Mouse (Mus musculus): Measurements from ENCODE around the gene Btnl9.
"Not testable (repeated sequence)": the region's sequence is repeated elsewhere in the genome, so short reads cannot be mapped to it uniquely, and the experiment has no call there.

Btnl9 gene

DNA sequence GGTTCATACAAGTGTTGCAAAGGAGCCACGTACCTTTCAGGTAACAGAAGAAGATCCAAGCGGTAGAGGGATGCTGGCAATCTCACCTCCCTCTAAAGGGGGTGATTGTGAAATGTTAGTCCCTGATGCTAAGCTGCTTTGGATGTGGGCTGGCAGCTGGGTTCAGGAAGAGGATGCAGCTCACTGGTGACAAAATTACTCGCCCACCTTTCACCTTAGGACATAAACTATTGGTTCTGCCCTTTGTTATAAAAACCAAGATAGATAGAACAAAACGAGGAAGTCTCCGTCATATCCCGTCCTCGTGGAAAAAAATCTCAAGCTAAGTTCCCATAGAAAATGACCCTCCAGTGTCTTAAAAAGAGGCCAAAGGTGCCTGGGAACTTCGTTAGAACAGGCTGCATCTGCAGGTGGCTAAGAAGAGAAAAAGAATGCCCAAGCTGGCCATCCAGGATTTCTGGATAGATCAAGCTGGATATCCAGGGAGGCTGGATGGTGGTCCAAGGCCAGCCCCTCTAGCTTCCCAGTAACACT, at the start of gene Btnl9:
TSS of gene Btnl9 (minus strand) at position 205 of the 534 bp plus-strand sequence.
- DNase-seq (ENCODE audit: low read depth, low spot score): no peak

DNA sequence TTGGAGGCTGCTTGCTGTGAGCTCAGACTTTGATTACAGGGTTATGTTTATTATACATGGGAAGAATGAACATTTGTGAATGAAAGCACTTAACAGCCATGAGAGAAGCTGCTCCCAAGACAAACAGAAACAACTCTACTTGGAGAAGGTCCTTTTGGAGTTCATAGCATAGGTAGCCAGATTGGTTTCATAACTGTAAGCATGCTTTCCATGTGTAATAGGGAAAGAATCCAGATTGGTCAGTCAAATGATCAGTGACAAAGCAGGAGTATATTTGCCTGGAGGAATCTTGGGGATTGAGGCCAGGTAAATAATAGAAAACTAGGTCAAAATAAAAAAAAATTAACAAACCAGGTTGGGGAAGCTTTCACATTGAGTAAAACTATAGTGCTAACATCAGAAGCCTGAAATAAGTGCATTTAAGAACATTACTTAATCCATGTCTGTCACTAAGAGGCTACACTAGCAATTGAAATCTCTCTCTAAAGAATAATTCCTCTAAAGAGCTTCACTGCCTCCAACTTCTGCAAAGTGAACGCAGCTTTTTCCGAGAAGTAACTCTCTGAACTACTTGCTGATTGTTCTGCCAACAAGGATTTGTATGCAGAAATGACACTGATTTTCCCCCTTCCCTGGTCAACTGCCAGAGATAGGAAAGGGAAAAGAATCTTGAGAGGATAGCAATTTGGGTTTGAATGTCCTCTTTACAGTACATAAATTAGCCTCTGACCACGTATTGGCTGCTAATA, 48.7 kb upstream of the Btnl9 start:
- no peak for DNase-seq (ENCODE audit: low read depth, low spot score)

DNA sequence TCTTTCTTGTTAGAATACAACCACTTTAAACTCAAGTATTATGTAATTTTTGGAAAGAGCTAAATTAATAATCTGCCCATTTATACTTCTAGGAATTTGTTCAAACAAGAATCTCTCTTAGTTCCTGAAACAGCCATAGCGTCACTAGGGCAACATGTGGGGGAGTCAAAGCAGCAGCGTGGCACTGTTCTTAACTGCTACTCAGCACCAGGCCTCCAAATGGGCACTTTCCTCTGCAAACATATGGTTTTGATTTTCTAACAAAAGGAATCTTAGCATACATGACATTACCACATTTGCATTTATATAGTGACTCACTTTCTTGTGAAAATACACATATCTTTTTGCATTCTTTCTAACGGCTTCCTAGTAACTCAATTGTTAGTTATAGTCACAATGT, 45.8 kb upstream of the Btnl9 start:
- DNase-seq (ENCODE audit: low read depth, low spot score): no peak

DNA sequence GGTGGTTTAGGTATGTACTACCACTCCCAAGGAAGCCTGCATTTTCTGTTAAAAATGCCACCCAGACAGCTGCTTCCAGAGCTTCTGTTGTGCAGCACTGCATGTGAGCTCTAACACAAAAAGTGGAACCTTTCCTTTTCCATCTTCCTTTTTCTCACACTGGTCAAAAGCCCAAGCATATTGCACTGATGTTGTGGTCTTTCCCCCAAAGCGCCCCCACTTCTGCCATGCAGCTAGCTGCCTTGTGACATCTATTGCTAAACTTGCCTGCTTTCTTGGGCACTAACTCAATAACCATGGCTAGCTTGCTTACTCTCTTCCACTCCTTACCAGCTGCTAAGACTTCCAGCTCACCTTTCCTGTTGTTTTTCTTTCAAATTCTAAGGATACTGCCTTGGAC, 37.5 kb upstream of the Btnl9 start:
- no peak for DNase-seq (ENCODE audit: low read depth, low spot score)

- DNase-seq (ENCODE audit: low read depth, low spot score): no peak
These were observed 32.3 kb upstream of the Btnl9 start for GRCm38 (mm10) chr11:49219271-49219670.

DNA sequence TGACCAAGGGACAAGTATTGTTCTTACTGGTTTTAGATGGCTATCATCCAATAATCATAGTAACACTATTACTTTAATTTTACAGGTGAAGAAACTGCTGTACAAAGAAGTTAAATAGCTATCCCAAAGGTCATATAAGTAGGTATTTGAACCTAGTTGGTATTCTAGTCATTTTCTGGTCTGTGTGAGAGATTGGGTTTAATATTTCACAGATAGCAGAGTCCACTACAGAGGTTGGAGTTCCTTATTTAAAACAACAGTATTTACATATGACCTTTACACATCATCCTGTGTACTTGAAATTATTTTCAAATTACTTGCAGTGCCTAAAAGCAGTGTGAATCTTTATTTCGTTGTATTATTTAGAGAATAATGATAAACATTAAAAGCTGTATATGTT, 26.5 kb upstream of the Btnl9 start:
- DNase-seq (ENCODE audit: low read depth, low spot score): no peak

GRCm38 (mm10) chr11:49212577-49212976, 25.6 kb upstream of the Btnl9 start:
- no peak for DNase-seq (ENCODE audit: low read depth, low spot score)

DNA sequence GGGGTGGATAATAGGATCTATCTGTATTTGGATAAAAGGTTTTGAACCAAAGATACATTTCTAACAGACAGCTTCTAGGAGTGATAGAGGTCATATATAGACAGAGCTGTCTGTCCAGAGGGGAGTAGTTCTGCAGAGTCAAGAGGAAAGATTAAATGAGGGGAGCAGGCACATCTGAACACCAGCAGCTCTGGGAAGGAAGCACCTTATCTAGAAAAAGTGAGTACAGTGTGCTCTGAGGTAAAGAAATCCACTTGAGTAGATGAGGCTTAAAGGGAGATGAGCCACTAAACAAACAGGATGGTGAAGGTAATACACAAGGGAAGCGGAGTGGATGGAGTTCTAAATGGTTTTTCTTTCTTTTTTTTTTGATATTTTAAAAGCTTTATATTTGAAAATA, 20.5 kb upstream of the Btnl9 start:
- no peak for DNase-seq (ENCODE audit: low read depth, low spot score)

GRCm38 (mm10) chr11:49205080-49205590, 18.2 kb upstream of the Btnl9 start:
- peak; percentile 15 for DNase-seq (ENCODE audit: low read depth, low spot score)

DNA sequence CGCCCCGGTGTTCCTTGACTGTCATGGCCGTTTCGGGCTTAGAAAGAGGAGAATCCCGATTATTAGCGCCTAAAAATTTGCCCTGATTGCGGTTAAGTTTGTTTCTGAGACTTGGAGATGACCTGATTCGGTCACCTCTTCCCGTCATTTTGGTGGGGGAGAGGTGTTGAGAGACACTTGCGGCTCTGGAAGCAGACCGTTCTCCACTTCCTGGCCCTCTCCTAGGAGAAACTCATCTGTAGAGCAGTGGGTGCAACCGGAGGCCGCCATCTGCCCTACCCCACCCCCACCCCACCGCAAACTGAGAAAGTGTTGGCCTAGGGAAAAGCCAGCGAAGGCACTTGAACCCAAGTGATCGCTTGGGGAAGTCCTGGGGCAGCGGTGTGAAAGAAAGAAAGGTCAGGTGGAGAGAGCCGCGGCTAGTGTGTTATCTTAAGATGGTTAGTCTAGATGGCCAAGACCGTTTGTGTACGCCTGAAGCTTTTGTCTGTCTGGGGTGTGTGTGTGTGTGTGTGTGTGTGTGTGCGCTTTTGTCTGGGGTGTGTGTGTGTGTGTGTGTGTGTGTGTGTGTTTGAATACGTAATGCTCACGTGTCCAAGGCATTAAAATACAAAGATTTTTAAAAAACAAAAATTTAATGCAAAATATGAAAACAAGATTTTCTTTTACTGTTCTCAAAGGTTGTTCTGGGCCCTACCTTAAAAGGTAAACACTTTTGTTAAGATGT, 17.0 kb upstream of the Btnl9 start:
- DNase-seq (ENCODE audit: low read depth, low spot score): peak; percentile 90

DNA sequence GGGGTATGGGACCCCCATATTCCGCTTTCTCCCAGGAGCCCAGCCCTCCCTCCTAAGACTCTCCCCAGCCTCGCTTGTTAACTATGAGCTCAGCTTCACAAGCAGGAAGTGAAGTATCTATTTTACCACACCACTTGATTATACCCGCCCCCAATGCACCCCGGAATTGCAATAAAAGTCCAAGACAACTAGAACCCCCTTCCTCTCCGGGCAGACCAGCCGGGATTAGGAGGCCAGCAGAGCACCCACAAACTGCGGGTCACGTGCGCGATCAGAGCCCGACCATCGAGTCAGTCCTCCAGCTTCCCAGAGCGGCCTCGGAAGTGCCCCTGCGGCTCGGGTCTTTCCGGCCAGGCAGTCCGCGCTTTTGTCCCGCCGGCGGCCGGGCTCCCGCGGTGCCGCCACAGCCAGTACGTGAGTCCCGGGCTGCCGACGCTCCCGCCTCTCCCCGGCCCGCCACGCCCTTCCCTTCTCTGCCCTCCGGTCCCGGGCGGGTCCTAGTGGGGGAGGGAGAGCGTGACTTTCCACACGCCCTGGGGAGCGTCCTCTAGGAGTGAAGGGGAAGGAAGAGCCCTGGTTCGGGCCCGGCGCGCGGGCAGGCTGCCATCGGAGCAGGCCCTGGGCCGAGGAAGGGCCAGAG, 16.3 kb upstream of the Btnl9 start, which contains the start of gene Zfp62:
TSS of gene Zfp62 (plus strand) at position 164 of the 640 bp plus-strand sequence.
- peak; percentile 93 for DNase-seq (ENCODE audit: low read depth, low spot score)

- DNase-seq (ENCODE audit: low read depth, low spot score): peak; percentile 74
These were observed 15.6 kb upstream of the Btnl9 start for GRCm38 (mm10) chr11:49202523-49203061.

DNA sequence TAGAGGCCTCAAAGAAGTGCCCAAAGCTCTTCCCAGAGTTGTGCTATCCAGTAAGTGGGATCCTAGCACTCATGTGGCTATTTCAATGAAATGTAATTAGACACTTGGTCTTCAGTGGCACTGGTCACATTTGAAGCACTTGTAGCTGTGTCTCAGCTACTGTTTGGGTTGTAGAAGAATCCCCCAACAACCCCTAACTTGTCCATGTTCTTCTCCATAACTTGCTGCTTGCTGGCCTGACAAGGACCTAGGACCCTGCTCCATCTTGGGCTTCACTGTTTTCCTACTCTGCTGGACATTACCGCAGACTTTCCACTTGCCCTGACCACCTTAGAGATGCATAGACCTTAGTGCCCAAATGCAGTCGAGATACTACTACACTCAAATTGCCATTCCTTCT, 15.1 kb upstream of the Btnl9 start:
- no peak for DNase-seq (ENCODE audit: low read depth, low spot score)

DNA sequence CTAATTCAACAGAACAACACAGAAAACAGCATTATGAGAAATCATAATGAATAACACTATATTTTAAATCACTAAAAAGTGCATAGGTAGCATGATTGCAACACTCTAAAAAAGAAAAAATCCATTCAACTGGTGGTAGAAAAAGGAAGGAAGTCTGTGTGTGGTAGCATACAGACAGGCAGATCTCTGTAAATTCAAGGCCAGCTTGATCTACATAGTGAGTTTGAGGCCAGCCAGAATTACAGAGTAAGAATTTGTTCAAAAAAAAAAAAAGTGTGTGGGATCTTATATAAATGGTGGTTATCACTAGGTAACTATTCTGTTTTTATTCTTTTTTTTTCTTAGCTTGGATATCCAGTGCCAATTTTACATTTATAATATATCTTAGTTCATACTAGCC, 14.2 kb upstream of the Btnl9 start:
- DNase-seq (ENCODE audit: low read depth, low spot score): no peak

GRCm38 (mm10) chr11:49200666-49201065, 13.7 kb upstream of the Btnl9 start:
- no peak for DNase-seq (ENCODE audit: low read depth, low spot score)

DNA sequence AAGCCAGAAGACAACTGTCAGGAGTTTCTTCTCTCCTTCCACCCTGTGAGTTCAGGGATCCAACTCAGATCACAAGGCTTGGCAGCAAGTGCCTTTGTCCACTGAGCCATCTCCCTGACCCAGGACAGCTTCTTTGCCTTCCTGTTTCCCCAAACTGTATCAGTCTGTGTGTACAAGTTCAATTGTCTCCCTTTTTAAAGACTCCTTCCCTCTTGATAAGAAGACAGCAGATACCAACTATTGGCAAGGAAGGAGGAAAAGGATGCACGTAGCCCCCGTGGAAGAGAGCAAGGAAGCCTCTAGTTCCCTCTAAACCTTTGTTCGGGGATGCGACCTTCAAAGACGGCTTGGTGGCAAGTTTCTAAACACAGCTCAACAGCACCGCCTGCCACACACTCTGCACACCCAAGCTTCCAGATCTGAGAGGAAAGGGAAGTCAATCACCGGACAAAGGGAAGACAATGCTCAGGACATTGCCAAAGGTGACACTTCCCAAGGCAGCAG, 8.9 kb upstream of the Btnl9 start:
- no peak for DNase-seq (ENCODE audit: low read depth, low spot score)

- not testable (repeated sequence) for DNase-seq (ENCODE audit: low read depth, low spot score)
These were observed 7.8 kb upstream of the Btnl9 start for GRCm38 (mm10) chr11:49194771-49195170.

- no peak for DNase-seq (ENCODE audit: low read depth, low spot score)
These were observed 4.1 kb upstream of the Btnl9 start for GRCm38 (mm10) chr11:49191083-49191482.

DNA sequence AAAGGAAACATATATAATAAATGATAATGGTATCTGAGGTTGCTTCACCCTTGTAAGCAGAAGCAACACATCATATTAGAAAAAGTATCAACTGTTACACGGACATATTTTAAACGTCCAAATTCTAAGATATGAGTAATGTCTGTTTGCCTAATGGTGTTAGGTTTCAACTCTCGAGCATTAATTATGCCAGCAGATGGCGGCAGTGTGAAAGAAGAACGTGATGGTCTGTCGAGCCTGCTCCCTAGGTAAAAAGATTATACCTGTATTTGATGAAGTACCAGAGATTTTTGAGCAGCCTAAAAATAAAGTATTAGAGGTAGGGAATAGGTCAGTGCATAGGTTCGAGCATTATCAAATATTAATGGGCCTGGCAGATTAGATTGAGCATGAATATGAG, 2.8 kb upstream of the Btnl9 start:
- peak; percentile 62 for DNase-seq (ENCODE audit: low read depth, low spot score)

GRCm38 (mm10) chr11:49187701-49188100, 742 bp upstream of the Btnl9 start:
- DNase-seq (ENCODE audit: low read depth, low spot score): no peak

- DNase-seq (ENCODE audit: low read depth, low spot score): no peak
These were observed 507 bp downstream of the Btnl9 start for GRCm38 (mm10) chr11:49186452-49186851.

DNA sequence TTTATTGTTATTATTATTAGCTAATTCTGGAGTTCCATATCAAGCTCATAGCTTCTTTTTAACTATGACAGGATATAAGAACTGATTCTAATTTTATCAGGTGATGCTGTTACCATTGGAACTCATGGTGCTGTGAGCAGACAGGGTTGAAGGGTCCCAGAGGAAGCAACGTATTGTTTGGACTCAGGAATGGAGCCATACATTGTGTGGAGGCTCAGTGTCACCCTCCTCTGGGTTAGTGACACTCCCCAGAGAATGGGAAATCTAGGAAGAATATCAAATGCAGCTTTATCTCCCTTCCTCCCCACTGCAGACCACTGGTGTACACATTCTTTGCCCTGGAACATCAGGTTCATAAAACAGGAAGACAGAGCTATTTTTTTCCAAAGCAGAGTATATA, 3.8 kb downstream of the Btnl9 start:
- no peak for DNase-seq (ENCODE audit: low read depth, low spot score)
